Mouse (Mus musculus) CH12F3 (cell line): ENCODE results near the gene Parp6.

ENCODE experiments used
- in situ Hi-C: fragments of 300-500 bp; cut with MboI; formaldehyde crosslinking; loops from 2 replicates; pipeline ENCODE4 v1.14.3; 2020; ENCODE audit warnings: low sequenced_read_pairs

Gene Parp6

DNA sequence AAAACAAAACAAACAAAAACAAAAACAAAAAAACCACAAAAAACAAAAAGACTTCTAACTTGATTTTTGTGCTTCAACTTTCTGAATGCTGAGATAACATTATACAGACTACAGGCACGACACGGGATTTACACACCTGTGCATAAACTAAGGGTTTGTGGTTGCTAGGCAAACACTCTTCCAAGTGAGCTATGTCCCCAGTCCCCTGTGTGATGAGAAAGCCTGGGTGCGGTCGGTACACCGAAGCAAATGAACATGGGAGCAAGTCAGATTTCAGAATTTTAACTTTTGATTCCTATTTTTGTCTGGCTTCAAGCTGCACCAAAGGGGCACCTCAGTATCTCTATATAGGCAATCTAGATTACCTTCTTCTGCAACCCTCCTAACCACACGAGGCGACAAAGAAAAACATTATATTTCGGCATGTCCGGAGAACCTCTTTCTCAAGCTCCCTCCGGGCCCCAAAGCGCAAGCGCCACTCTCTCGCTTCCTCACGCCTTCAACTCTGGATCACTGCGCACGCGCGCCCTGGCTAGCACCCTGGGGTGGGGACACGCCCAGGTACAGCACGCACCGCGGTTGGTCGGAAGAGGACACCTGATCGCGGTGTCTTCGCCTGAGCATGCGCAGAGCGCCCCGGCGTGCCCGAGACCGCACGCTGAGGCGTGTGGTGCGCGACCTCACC is at the start of gene Parp6:
Parp6 (plus strand) TSS at position 663 of the 685 bp plus-strand sequence.
- in situ Hi-C loops = no loop called here

DNA sequence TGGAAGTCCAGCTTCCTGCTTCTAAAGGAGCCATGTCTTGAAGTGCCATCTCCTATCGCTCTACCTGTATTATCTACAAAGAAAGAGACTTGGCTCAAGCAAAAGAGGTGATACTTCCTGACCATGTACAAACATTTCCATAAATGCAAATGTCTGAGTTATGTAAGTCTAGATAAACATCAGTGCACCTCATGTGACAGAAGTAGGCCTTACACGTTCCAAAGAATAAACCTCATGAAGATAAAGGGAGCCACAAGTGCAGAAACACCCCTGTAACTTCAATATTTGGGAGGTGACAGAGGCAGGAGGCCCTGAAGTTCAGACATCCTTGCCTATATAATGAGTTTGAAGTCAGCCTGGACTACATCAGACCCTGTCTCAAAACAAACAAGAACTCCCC is 45.2 kb upstream of the Parp6 start:
- in situ Hi-C loops = no loop called here

DNA sequence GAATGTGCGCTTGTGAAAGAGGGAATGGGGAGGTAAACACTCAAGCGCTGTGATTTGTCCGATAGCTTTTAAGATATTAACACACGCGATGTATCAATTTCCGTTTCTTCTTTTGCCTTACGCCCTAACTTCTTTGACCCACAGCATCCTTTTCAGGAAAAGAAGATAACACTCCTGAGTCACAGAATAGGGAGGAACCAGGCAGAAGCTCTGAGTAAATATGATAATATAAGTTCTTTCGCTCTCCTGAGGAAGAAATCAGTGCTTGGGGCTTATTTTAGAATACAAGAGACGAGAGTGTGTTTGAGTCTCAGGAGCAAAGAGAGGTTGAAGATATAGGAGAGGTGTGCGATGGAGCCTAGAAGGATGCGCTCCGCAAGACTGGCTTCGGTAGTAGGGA is 39.7 kb upstream of the Parp6 start:
- in situ Hi-C loops = no loop called here

DNA sequence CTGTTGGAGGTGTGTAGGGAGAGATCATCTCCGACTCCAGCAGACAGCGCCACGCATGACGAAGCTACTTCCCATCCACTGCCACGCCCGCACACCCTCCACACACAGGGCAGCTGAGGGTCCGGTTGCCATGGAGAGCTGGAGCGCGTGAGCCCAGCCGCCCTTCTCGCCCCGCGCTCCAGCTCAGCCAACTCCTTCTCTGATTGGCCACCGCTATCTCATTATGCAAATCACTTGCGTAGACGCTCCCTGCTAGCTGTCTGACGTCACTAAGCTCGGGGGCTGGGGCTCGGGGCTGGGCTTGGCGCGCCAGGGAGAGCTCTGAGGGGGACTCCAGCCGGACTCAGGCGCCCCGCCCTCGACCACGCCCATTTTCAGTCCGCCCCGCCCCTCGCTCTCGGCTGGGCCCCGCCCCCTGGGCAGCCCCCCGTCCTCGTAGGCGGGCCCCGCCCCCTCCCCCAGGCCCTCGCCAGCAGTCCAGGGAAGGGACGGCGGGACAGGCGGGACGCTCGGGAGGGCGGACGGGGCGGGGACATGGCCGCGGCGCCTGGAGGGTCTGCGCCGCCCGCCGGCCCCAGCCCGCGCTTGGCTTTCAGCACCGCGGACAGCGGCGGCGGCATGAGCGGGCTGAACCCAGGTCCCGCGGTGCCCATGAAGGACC is 39.1 kb upstream of the Parp6 start, which contains the start of gene Celf6:
Celf6 (plus strand) TSS at position 74 of the 661 bp plus-strand sequence.
- in situ Hi-C loops = no loop called here

DNA sequence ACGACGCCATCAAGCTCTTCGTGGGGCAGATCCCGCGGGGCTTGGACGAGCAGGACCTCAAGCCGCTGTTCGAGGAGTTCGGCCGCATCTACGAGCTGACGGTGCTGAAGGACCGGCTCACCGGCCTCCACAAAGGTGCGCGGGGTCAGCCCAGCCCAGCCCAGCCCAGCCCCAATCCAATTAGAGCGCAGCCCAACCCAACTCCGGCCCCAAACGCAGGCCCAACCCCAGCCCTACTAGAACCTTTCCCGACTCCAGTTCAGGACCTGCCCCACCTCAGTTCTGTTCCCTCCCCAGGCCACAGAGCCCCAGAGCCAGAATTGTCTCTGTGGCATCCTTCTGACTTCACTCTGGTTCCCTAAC is 38.6 kb upstream of the Parp6 start:
- in situ Hi-C loops = no loop called here

DNA sequence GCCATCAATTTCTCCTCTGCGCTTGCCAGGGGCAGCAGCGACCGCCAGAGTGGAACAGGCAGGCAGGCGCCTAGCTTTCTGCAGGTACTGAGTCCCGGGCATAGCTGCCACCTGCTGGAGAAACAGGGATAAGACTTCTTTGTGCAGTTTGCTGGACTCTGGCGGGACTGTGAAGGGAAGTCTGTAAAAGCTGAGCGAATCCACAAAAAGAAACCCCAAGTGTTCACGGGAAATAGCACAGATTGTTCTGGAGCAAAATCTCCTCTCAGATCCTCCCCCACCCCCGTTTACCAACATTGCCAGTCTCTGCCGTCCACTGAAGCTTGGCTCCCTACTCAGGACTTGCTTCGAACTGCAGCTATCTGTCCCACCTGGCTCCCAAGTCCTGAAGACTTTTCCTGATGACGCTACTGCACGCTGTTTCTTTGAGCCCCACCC is 32.2 kb upstream of the Parp6 start:
- in situ Hi-C loops = no loop called here

DNA sequence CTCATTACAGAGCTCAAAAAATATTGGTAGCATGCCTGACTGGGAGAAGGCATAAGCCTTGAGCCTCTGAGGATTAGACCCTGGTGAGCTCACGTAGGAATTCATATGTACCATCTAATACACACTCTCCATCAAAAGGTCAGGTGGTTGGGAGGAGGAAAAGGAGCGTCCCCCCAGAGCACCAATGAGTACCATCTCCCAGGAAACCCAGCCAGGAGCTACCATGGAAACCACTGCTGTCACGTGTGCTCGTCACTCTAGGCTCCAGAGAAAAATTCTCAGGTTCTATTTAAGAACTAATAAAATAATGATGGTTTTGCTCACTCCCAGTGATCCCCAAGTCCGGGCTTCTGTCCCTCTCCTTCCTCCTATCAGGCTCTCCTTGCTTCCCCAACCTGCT is 28.8 kb upstream of the Parp6 start:
- in situ Hi-C loops = no loop called here

DNA sequence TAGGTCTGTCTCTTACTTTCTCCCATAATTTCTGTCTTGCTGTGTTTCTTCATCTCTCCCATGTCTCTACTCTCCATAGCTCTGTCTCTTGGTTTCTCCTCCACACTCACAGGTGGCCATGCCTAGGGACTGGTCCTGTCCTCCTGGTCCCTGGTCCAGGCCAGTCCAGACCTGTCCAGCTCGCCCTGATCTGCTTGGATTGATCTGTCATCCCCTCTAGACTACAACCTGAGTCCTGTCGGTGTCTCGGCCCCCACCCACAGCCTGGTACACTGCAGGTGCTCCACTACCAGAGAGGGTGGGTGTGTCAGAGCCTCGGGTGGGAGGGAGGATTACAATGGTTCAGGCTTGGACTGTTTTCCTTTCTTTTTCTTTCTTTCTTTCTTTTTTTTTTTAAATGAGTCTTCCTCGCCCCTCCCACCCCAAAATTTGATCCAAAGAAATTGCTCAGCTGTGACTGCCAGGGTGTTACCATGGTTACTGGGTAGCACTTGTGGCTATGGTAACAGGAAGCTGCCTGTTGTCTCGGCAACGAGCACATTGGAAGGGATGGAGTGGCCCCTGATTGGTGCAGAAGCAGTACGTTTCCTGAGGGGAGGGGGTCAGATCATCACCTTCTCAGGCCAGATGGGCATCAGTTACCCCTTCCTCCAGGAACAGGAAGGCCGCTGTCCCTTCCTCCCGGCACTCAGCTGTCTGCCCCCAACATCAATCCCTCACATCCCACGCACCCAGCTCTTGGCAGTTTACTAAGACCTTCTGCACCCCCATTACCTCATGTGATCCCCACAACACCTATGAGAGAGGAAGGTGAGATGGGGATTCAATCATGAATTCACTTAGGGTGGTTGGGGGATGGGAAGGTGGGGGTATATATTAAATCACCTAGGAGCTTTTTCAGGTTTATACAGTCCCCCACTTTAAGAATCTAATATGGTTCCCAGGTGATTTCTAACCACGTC is 28.1 kb upstream of the Parp6 start:
- in situ Hi-C loops = no loop called here

DNA sequence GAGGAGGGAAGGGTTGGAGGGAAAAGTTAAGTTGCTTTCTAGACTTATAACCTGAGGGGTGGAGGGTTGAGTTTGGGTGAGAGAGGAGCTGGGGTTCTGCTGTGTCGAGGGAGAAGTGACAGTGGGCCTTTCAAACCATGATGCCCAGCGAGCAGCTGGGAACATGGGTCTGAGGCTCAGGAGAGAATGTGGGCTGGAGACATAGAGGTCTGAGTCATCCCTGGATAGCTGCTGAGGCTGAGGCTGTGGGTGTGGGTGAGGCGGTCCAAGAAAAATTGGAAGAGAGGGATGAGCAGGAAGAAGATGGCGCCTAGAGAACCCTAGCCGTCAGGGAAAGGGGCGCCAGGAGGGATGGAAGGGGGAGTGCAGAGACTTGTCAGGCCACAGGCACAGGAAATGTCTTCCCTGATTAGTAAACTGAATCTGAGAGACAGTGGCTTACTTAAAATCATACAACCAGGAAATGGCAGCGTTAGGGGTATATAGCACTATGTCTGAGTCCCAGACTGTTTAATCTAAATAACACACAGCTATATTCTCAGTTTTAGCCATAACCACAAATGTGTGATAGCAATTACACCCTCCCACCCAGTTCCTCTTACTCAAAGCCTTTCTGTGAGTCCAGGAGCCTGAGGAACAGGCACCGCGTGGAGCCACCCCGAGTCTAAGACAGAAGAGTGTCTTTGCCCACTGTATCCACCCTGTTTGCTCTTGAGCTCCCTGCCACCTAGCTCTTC is 27.2 kb upstream of the Parp6 start:
- in situ Hi-C loops = no loop called here

DNA sequence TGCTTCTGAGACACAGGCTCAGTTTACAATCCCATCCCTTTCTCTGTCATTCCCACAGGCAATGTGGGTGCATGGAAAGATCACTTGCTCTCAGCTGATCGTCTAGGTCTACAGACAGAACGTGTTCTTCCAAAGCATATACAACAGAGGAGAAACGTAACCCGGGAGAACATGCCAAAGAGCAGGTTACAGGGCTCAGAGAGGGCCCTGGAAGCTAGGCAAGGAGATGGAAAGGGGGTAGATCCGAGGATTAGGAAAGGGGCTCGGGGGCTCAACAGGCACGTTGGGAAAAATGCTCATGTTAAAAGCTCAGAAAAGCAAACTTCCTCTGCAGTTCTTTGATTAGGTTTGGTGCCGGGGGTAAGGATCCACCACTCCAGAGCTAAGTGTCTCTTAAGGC is 15.4 kb upstream of the Parp6 start:
- in situ Hi-C loops = no loop called here

DNA sequence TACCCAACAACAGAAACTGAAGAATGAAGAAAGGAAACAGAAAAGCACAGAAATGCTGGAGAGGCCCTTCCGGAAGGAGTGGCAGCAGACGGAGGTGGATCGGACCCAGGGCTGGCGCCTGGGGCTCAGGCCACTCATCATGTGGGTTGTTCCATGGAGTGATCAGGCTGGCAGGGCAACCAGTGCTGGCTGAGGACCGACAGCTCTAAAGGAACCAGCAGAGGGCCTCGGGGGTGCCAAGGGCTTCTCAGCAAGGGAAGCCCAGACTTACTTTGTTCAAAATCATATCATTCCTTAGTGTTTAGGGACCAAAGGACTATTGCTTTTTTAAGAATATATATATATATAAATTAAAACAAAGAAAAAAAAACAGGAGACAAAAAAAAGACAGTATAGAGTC is 11.1 kb upstream of the Parp6 start:
- in situ Hi-C loops = no loop called here

DNA sequence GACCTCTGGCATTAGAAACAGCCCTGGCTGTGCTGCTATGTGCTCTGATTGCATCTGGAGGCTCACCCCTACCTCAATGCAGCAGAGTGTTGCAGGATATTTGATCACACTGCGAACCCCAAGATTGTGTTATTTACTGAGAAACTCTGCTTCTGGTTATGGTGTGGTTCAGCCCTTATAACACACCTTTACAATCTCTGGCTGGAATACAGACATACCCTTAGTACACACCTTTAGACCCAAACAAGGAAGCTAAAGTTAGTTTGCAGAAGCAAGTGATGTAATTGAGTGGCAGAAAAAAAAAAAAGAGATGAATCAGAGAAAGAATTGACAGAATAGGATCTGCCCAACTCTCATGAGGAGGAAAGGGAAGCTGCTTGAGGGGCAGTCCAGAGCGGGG is 6.1 kb upstream of the Parp6 start:
- in situ Hi-C loops = no loop called here

DNA sequence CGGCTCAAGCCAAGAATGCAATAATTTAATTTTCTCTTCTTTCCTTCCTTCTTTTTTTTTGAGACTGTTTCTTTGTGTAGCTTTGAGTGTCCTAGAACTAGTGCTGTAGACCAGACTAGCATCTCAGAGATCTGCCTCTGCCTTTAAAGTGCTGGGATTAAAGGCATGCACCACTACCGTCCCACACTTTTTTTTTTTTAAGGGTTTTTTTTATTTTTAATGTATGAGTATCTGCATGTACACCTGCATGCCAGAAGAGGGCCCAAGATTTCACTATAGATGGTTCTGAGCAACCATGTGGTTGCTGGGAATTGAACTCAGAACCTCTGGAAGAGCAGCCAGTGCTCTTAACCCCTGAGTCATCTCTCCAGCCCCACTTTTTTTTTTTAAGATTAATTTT is 1.3 kb upstream of the Parp6 start:
- in situ Hi-C loops = no loop called here

DNA sequence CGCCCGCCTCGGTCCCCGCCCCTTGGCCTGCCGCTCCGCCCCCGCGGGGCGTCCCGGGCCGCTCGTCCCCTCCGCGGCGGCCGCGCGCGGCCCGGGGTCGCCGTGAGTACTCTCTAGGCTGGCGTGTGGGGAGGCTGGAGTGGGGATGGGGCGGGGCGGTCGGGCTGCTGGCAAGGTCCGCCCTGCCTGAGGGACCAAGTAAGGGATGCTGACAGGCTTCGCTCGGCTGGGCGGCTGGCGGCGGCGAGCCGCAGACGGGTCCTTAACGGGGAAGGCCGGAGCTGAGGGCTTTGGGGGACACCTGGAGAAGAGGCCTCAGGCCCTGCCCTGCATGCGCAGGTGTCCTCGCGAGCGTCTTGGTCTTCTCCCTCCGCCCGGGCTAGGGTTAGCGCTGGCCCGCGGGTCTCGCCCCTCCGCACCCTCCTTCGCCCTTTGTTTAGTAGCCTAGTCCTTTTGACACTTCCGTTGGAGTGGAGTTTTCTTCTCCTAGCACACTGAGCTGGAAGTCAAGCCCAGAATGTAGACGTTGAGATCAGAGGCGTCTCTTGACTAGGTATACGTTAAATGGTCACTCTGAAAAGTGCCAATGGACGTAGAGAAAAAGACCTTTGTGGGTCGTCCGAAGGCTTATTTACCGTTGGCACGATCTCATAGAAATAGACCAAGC is 356 bp downstream of the Parp6 start:
- in situ Hi-C loops = no loop called here

DNA sequence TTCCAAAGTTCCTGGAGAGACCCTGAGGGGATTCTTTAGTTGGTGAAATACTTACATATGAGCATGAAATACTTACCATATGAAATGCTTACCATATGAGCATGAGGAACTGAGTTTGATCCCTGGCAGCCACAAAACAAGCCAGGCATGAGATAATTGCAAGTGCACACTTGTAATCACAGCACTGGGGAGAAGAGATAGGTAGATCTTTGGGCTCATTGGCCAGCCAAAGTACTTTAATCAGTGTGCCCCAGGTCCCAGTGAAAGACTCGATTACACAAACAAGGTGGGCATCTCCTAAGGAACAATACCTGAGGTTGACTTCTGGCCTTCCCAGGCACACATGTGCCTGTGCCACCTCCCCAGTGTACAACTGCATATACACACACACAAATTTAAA is 21.3 kb downstream of the Parp6 start:
- in situ Hi-C loops = no loop called here

DNA sequence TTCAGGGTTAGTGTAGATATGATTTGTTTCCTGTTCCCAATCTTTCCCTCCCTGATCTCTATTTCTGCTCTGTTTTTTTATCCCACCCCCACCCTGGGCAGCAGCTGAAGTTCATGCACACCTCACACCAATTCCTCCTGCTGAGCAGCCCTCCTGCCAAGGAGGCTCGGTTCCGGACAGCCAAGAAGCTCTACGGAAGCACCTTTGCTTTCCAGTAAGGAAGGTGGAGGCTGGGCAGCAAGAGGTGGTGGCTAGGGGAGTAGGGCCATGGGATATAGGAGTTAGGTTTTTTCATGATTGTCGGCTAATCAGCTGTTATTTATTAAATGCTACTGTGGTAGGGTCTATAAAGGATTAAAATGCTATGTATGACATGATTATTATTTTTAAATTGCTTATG is 22.9 kb downstream of the Parp6 start:
- in situ Hi-C loops = no loop called here

DNA sequence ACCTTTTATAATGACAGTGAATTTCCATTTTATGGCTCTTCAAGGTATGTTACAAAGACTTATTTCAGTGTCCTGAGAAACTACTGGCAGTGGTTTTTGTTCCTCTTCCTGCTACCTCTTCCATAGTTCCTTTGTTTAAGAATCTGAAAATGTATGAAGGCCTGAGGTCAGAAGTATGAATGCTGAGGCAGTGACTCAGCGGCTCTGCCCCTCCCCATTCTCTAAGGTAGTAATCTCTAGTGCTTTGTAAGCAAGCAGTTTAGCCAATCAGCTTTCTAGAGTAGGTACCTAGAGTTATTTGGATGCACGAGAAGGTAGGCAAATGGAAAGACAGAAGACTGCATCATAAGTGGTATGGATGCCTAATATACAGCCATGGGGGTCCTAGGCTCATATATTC is 24.2 kb downstream of the Parp6 start:
- in situ Hi-C loops = no loop called here

DNA sequence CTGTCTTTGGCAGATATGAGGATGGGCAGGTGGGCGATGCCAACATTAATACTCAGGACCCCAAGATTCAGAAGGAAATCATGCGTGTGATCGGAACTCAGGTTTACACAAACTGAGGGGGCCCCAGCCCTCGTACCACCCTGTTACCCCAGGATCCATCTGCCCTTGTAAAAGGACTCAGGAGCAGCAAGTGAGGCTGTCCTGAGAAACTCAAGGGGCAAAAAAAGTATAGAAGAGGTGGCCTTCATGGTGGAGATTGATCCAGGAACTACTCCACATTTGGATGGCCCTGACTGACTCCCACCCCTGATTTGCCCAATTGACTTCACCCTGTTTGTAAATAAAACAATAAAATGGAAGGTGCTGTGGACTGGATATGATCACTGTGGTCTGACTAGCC is 32.8 kb downstream of the Parp6 start:
- in situ Hi-C loops = no loop called here

DNA sequence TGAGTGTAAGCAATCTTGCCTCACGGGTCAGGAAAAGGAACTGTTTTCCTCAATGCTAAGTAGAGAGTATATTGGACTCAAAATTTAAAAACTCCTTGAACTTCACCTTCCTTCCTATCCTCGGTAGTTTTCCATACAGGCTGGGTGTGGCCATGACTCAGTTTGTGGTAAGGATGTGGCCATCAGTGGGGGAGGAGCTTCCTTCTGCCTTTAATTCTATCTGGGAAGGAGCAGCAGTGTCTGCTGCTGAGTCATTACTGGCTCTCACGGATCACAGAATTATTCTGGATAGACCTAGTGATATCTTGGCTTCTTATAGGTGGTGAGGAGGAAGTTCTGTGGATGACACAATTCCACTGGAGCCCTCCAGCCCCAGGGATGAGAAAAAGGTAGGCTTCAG is 36.3 kb downstream of the Parp6 start:
- in situ Hi-C loops = no loop called here

DNA sequence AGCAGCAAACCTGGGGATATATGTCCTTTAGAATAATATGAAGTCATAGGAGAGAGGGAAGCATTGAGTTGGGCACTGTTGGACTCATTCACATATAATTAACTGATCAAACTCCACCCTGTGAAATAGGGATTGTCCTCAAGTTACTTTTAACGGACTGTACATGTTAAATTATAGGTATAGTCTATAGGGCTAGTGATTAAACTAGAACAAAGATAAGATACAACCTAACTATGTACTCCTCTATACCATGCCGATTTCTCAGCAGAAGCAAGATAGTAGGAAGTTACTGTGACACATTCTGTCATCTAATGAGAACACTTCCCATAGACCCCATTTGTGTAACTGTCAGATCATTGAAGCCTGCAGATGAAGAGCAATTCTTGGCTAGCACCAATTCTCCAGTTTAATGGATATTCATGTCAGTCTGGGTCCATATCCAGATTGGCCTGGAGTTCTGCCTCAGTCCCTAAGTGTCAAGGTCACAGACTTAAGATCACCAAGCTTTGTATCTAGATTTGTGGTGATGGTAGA is 37.4 kb downstream of the Parp6 start:
- in situ Hi-C loops = no loop called here
